Mouse (Mus musculus) forebrain, postnatal 0 days (tissue): Measurements from ENCODE around the gene Olfr49. TPM values are rescaled to one million over a fixed set of nuclear protein-coding genes. Genes with fewer than 3 reads are reported as not detected.

Experiments used
- ATAC-seq: fragments of 200-750 bp; cut with Nextera tagmentation; 2 replicates; pipeline ENCODE4 v1.8.0; 2017; ENCODE audit warnings: mild to moderate bottlenecking, moderate library complexity
- DNase-seq: peaks from one replicate; pipeline ENCODE4 v3.0.0-alpha.2; 2015
- H3K27ac ChIP-seq: fragments of 300-500 bp; sonication (generic); 2 replicates; pipeline ENCODE4 v1.5.1; 2014; ENCODE audit warnings: low read depth, mild to moderate bottlenecking, antibody characterized with exemption, low read length, moderate library complexity, mixed read lengths
- H3K27me3 ChIP-seq: fragments of 300-500 bp; sonication (generic); 2 replicates; pipeline ENCODE4 v1.6.1; 2014; ENCODE audit warnings: mild to moderate bottlenecking, low read length, mixed read lengths; ENCODE audit not compliant: insufficient read depth
- H3K36me3 ChIP-seq: fragments of 300-500 bp; sonication (generic); 2 replicates; pipeline ENCODE4 v1.6.1; 2014; ENCODE audit warnings: mild to moderate bottlenecking, moderate library complexity; ENCODE audit not compliant: insufficient read depth
- H3K4me1 ChIP-seq: fragments of 300-500 bp; sonication (generic); 2 replicates; pipeline ENCODE4 v1.6.1; 2014; ENCODE audit warnings: antibody characterized with exemption; ENCODE audit not compliant: insufficient read depth
- H3K4me2 ChIP-seq: fragments of 300-500 bp; sonication (generic); 2 replicates; pipeline ENCODE4 v1.6.1; 2014; ENCODE audit warnings: low read depth, mild to moderate bottlenecking, moderate library complexity
- H3K4me3 ChIP-seq: fragments of 300-500 bp; sonication (generic); 2 replicates; pipeline ENCODE4 v1.5.1; 2014; ENCODE audit warnings: low read depth, low read length, mixed read lengths
- H3K9ac ChIP-seq: fragments of 300-500 bp; sonication (generic); 2 replicates; pipeline ENCODE4 v1.6.1; 2014; ENCODE audit warnings: mild to moderate bottlenecking
- H3K9me3 ChIP-seq: fragments of 300-500 bp; sonication (generic); 2 replicates; pipeline ENCODE4 v1.6.1; 2016; ENCODE audit warnings: low read length
- CTCF ChIP-seq: sonication (generic); IDR thresholded peaks from 2 replicates; pipeline ENCODE4 v1.5.1; 2016; ENCODE audit warnings: antibody characterized with exemption, control low read depth, low read depth
- WGBS: fragments of 180-500 bp; shearing (Covaris S2); extraction: QIAGEN DNeasy Blood & Tissue Kit; methylation state at CpG from one replicate; pipeline ENCODE4 v1.1.7; 2014; 5-methylcytosine and 5-hydroxymethylcytosine counted together
- polyA plus RNA-seq: library from polyadenylated mRNA; unstranded; fragments of >200 nt; fragmentation: Nextera tagmentation; extraction: Ambion mirVana; gene quantifications from 2 replicates; pipeline ENCODE4 v1.2.1, GENCODE M21; 2015
- total RNA-seq: library from RNA; depleted of rRNA; stranded (reverse); fragments of >200 nt; gene quantifications from 2 replicates; pipeline ENCODE4 v1.2.3, GENCODE M21; 2014

Gene Olfr49
- total and polyA plus RNA-seq, 2 experiments from 2014 or later: not detected

GRCm38 (mm10) chr14:54236881-54237280 lies 47.9 kb downstream of the Olfr49 start:
- Histone ChIP-seq H3K36me3 (peaks cover 25% of the 10 kb centered on the region), H3K27me3 (no peaks in the 10 kb centered on the region), H3K4me3 (no peak overlapping the region), H3K9ac (no peak overlapping the region), H3K9me3 (no peaks in the 10 kb centered on the region), H3K4me2 (no peak overlapping the region), H3K4me1 (no peaks in the 10 kb centered on the region), H3K27ac (no peak overlapping the region)
- DNase-seq (no peak), ATAC-seq (no peak)
- TF ChIP-seq CTCF: no peak
- WGBS: 90% methylated on average over 5 of the region's 5 CpGs

DNA sequence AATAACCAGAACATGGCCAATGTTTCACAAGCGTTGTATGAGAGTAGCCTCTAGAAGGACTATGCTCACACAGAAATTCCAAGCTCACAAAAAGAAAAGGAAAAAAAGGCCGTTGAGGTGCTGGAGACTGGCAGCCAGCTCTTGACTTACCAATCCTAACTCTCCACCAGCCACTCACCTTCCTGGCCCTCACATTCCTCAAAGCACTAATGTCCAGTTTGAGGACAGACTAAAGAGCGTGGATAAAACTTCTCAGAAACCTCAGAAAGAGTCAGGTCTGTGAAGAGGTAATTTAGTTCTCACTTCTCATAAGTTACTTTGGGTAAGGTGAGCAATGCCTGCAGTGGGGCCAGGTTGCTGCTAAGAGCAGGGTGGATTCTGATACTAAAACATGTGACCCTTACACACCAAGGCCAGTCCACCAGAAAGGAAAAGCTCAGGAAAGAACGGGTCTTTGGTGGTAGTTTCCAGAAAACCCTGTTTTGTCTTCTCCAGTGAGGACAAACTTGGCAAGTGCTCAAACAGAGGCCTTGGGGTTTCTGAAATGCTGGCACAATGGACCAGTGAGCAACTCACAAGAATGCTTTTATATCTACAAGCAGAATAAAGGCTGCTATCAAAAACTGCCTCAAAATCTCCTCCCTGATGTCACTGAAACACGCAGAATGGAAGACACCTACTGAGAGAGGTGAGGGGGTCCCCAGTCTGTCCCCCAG lies 48.8 kb downstream of the Olfr49 start:
- Histone ChIP-seq H3K9ac (no peak overlapping the region), H3K4me1 (no peaks in the 10 kb centered on the region), H3K36me3 (peaks cover 16% of the 10 kb centered on the region), H3K4me2 (no peak overlapping the region), H3K9me3 (no peaks in the 10 kb centered on the region), H3K27me3 (no peaks in the 10 kb centered on the region), H3K4me3 (no peak overlapping the region), H3K27ac (no peak overlapping the region)
- DNase-seq: no peak
- WGBS: 65% methylated on average over 5 of the region's 5 CpGs
- no peak for TF ChIP-seq CTCF
- ATAC-seq: no peak

DNA sequence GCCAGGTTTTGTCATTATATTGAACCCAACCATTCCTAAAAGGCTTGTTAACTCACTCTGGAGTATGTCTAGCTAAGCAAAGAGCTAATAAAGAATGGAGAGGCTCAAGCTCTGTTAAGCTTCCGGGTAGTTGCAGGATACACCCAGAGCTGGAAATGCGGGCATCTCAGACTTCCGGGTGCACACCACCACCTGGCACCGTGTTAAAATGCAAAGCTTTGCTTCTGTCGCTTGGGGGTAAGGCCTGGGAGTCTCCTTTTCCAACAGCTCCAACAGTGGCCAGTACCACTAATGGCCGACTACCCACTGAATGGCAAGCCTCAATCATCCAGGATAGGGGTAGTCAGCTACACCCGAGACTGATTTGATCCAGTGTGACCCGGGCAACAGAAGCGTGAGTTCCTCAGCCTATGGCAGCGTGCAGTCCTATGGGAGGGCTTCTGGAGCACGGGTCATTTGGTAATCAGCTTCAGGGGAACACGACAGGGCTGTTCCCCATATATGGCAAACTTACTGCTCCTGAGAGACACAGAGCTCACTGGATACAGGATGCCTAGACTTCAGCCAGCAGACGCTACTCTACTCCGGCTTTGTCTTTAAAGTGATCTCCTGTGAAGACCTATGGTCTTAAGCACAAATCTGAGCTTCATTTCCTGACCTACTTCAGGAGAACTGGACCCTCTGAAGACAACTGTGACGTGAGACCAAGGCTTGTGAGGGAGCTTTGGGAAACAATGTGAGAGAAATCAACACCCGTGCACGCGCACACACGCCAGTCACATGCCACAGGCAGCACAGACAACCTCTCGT lies 50.3 kb downstream of the Olfr49 start:
- WGBS: 81% methylated on average over 20 of the region's 20 CpGs
- Histone ChIP-seq H3K36me3 (peaks cover 14% of the 10 kb centered on the region), H3K9ac (no peak overlapping the region), H3K4me1 (no peaks in the 10 kb centered on the region), H3K4me3 (no peak overlapping the region), H3K27ac (no peak overlapping the region), H3K4me2 (no peak overlapping the region), H3K27me3 (no peaks in the 10 kb centered on the region), H3K9me3 (no peaks in the 10 kb centered on the region)
- no peak for TF ChIP-seq CTCF
- ATAC-seq (no peak), DNase-seq (no peak)

DNA sequence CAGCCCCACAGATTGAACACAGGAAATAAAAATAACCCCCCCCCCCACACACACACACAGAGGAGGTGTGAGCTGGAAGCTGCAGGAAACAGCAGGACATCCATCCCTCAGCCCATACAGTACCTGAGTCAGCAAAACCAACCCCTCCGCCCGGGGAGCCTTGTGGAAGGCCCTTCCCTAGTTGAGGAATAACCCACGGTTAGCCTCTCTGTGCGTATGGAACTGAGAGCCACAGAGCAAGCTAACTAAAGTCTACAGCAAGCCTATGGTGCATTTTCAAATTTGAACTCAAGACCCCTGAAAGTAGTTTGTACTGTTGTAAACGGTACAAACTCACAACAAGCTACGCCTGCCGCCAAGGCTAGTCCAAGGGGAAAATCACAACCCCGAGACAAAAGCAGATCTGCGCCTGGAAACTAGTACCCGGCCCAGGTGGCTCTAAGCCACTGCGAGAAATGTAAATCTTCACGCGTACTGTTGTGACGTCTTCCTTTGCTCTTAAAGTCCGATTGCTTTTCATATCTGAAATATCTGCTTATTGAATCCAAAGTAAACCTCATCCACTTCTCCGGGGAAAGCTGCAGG lies 51.1 kb downstream of the Olfr49 start:
- Histone ChIP-seq H3K36me3 (peaks cover 14% of the 10 kb centered on the region), H3K4me2 (no peak overlapping the region), H3K9me3 (no peaks in the 10 kb centered on the region), H3K27me3 (no peaks in the 10 kb centered on the region), H3K4me3 (no peak overlapping the region), H3K4me1 (peaks cover 8% of the 10 kb centered on the region; the same call in 1 of the 2 replicates), H3K27ac (peak overlapping the region; percentile 5; the same call in 1 of the 2 replicates), H3K9ac (no peak overlapping the region)
- DNase-seq (no peak), ATAC-seq (no peak)
- WGBS: 78% methylated on average over 16 of the region's 16 CpGs
- TF ChIP-seq CTCF: no peak

DNA sequence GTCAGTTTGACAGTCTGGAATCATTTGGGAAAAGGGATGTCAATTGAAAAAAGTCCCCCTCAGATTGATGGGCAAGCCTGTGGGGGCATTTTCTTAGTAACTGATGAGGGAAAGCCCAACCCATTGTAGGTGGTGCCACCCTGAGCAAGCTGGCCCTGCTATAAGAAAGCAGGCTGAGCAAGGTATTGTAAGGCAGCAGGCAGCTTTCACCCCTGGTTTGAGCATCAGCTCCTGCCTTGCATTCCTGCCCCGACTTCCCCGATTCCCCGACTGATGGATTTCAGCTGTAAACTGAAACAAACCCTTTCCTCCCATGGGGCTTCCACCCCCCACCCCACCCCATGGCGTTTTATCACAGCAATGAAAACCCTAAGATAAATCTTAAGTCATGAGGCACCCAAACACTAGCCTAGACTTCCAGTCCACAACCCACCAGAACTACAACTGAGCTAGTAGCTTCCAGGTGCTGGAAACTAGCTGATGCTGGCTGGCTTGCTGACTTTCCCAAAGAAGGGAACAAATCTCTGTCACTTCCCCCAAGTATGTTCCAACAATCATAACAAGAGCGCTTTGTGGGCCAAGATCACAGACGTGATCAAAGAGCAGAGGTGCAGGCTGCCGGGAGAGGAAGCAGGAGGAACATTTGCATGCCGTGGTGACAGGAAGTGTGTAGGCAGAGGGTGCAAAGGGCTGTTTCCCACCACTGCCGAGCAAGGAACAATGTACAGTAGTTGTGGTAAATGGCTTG lies 51.8 kb downstream of the Olfr49 start:
- H3K27ac ChIP-seq: 0 out of 2 replicates have a peak overlapping the region, but pooled peaks have one; percentile 29
- WGBS: 51% methylated on average over 9 of the region's 9 CpGs
- no peak for DNase-seq
- no peak for TF ChIP-seq CTCF
- peaks cover 13% of the 10 kb centered on the region for H3K4me1 ChIP-seq
- H3K4me3 ChIP-seq: no peak overlapping the region
- no peak overlapping the region for H3K9ac ChIP-seq
- no peaks in the 10 kb centered on the region for H3K27me3 ChIP-seq
- H3K36me3 ChIP-seq: peaks cover 14% of the 10 kb centered on the region
- no peak overlapping the region for H3K4me2 ChIP-seq
- H3K9me3 ChIP-seq: no peaks in the 10 kb centered on the region
- no peak for ATAC-seq

DNA sequence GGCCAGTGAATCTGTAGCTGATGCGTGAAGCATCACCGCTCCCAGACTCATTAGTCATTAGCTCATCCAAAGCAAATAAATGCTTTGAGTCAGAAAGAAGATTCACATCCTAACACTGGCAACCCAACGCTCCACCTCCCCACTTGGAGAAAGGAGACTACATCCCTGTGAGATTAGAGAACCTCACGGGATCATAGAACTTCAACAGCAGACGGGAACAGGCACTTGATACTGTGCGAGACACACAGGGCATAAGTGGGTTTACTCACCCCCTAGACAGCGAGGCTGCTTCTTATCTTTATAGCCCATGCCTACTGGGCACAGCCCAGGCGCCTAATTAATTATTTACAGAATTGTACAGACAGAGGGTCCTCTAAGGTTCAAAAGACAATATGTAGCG lies 52.6 kb downstream of the Olfr49 start:
- no peaks in the 10 kb centered on the region for H3K27me3 ChIP-seq
- TF ChIP-seq CTCF: no peak
- H3K9me3 ChIP-seq: no peaks in the 10 kb centered on the region
- peaks cover 14% of the 10 kb centered on the region for H3K36me3 ChIP-seq
- H3K27ac ChIP-seq: no peak overlapping the region
- ATAC-seq: no peak
- peaks cover 13% of the 10 kb centered on the region for H3K4me1 ChIP-seq
- no peak overlapping the region for H3K4me2 ChIP-seq
- no peak for DNase-seq
- H3K9ac ChIP-seq: no peak overlapping the region
- no peak overlapping the region for H3K4me3 ChIP-seq
- 37% methylated on average over 9 of the region's 9 CpGs for WGBS
